Mouse (Mus musculus): ENCODE measurements around the gene Ccdc120. TPM values are rescaled to one million over a fixed set of nuclear protein-coding genes. Genes with fewer than 3 reads are reported as not detected.

The Ccdc120 gene
- polyA plus RNA-seq, 1 experiment, result 2.4 TPM

DNA sequence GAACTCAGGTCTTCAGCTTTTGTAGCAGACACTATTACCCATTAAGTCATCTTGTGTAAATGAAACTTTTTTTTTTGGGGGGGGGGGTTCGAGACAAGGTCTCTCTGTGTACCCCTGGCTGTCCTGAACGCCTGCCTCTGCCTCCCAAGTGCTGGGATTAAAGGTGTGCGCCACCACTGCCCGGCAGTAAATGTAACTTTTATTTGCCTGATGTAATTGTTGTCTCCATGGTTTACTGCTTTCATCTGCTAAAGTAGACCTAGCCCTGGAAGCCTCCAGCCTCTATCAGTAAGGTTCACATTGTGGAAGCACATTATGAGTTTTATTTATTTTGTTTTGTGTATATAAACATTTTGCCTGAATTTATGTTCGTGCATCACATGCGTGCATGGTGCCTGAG is 54.2 kb downstream of the Ccdc120 start:
- Histone ChIP-seq H3ac (ENCODE audit: control insufficient read depth, insufficient read length) (no peak overlapping the region), H3K4me3 (peak overlapping the region; percentile 61), H3K4me2 (ENCODE audit: low read depth) (peak overlapping the region; percentile 77), H3K36me3 (ENCODE audit: control insufficient read depth, insufficient read depth) (no peaks in the 10 kb centered on the region), H3K79me2 (ENCODE audit: control insufficient read depth, insufficient read depth) (peaks cover 16% of the 10 kb centered on the region), H3K27me3 (ENCODE audit: control insufficient read depth, insufficient read depth, insufficient read length) (no peaks in the 10 kb centered on the region)
- TF ChIP-seq MYOG (IDR thresholded peaks at IDR 0.05; ENCODE audit: control insufficient read depth in 1 of 3, insufficient read depth in 1 of 3, insufficient read length in 2 of 3, low read depth in 2 of 3), result no peak
- TF ChIP-seq POLR2A (IDR thresholded peaks at IDR 0.05; ENCODE audit: insufficient read length, low read depth), result no peak
- TF ChIP-seq E2F4 (IDR thresholded peaks at IDR 0.05; ENCODE audit: insufficient read depth), result no peak
- no peak for TF ChIP-seq MYOD1 (IDR thresholded peaks at IDR 0.05; ENCODE audit: control insufficient read depth in 1 of 3, insufficient read length in 2 of 3, low read depth in 2 of 3)

DNA sequence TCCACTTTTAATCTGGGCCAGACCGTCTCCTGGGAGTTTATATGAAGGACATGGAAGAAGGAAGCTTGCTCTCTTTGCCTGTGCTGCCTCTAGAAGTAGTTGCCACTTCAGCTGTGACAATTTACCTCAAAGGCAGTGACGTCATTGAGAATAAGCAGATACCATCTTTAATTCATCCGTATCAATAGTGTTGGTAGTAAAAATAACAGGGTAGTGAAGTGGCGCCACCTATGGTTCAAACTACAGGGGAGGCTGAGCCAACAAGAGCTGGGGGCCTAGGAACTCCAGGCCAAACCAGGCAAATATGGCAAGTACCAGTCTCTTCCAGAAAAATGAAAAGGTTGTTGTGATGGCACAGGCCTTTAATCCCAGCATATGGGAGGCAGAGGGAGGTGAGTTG is 57.8 kb downstream of the Ccdc120 start:
- Histone ChIP-seq H3K79me2 (ENCODE audit: control insufficient read depth, insufficient read depth) (peaks cover 7% of the 10 kb centered on the region), H3K36me3 (ENCODE audit: control insufficient read depth, insufficient read depth) (no peaks in the 10 kb centered on the region), H3K4me2 (ENCODE audit: low read depth) (no peak overlapping the region), H3ac (ENCODE audit: control insufficient read depth, insufficient read length) (no peak overlapping the region), H3K27me3 (ENCODE audit: control insufficient read depth, insufficient read depth, insufficient read length) (no peaks in the 10 kb centered on the region), H3K4me3 (no peak overlapping the region)
- no peak for TF ChIP-seq MYOG (IDR thresholded peaks at IDR 0.05; ENCODE audit: control insufficient read depth in 1 of 3, insufficient read depth in 1 of 3, insufficient read length in 2 of 3, low read depth in 2 of 3)
- no peak for TF ChIP-seq MAX (IDR thresholded peaks at IDR 0.05; ENCODE audit: low read depth)
- TF ChIP-seq SRF (IDR thresholded peaks at IDR 0.05; ENCODE audit: control insufficient read depth, insufficient read length, low read depth), result no peak

DNA sequence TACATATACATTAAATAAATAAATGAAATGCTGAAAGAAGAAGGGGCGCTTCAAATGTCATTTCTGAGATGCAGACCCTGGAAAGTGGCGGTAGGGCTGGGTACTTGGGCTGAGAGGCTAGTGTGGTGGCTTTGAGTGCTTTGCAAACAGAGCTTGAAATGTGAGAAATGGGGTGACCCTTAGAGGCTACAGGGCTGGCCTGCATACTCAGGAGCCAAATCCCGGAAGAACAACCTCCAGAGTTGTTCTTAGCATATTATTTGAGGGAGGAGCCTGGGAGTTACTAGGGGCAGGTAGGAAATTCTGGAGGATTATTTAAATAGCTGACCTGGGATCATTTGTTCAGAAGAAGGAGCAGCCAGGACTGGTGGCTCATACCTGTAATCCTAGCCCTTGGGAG is 60.2 kb downstream of the Ccdc120 start:
- no peaks in the 10 kb centered on the region for H3K79me2 ChIP-seq (ENCODE audit: control insufficient read depth, insufficient read depth)
- no peak for TF ChIP-seq MYOG (IDR thresholded peaks at IDR 0.05; ENCODE audit: control insufficient read depth in 1 of 3, insufficient read depth in 1 of 3, insufficient read length in 2 of 3, low read depth in 2 of 3)
- no peak for TF ChIP-seq TCF3 (IDR thresholded peaks at IDR 0.05; ENCODE audit: insufficient read length, low read depth)
- TF ChIP-seq MYOD1 (IDR thresholded peaks at IDR 0.05; ENCODE audit: control insufficient read depth in 1 of 3, insufficient read length in 2 of 3, low read depth in 2 of 3), result no peak
- TF ChIP-seq USF1 (IDR thresholded peaks at IDR 0.05; ENCODE audit: low read depth), result no peak
- TF ChIP-seq POLR2A (IDR thresholded peaks at IDR 0.05; ENCODE audit: insufficient read length, low read depth), result no peak
- TF ChIP-seq CEBPB (IDR thresholded peaks at IDR 0.05; ENCODE audit: insufficient read depth, poor library complexity, severe bottlenecking), result no peak
- TF ChIP-seq REST (IDR thresholded peaks at IDR 0.05; ENCODE audit: insufficient read depth, insufficient read length), result no peak
- no peak for TF ChIP-seq POLR2AphosphoS2 (IDR thresholded peaks at IDR 0.05; ENCODE audit: insufficient read length, low read depth)
- no peak for TF ChIP-seq E2F4 (IDR thresholded peaks at IDR 0.05; ENCODE audit: insufficient read depth)
- TF ChIP-seq MAX (IDR thresholded peaks at IDR 0.05; ENCODE audit: low read depth), result no peak
- TF ChIP-seq TCF12 (IDR thresholded peaks at IDR 0.05; ENCODE audit: insufficient read depth, poor library complexity, severe bottlenecking), result no peak
- no peak overlapping the region for H3ac ChIP-seq (ENCODE audit: control insufficient read depth, insufficient read length)
- no peak overlapping the region for H3K4me3 ChIP-seq
- no peaks in the 10 kb centered on the region for H3K27me3 ChIP-seq (ENCODE audit: control insufficient read depth, insufficient read depth, insufficient read length)
- no peak overlapping the region for H3K4me2 ChIP-seq (ENCODE audit: low read depth)
- H3K36me3 ChIP-seq (ENCODE audit: control insufficient read depth, insufficient read depth), result no peaks in the 10 kb centered on the region

DNA sequence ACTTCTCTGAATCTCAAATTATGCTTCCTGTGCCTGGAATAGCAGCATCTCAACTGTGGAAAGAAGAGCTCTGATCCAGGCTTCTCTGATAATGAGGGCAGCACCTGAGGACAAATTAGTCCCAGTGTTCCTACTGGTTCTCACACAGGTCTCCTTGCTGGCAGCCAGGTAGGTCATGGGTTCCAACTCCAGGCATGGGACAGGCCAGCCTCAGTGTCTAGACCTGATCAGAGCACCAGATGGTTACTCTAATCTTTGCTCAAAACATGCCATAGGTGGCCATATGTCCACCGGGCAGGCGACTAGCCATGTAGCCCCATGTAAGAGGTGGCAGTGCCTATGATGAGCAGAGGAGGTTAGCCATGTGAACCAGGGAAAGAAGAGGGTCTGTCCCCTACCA is 62.4 kb downstream of the Ccdc120 start:
- Histone ChIP-seq H3K4me2 (ENCODE audit: low read depth) (no peak overlapping the region), H3ac (ENCODE audit: control insufficient read depth, insufficient read length) (no peak overlapping the region), H3K27me3 (ENCODE audit: control insufficient read depth, insufficient read depth, insufficient read length) (no peaks in the 10 kb centered on the region), H3K4me3 (no peak overlapping the region), H3K79me2 (ENCODE audit: control insufficient read depth, insufficient read depth) (no peaks in the 10 kb centered on the region), H3K36me3 (ENCODE audit: control insufficient read depth, insufficient read depth) (no peaks in the 10 kb centered on the region)
- TF ChIP-seq MYOD1 (IDR thresholded peaks at IDR 0.05; ENCODE audit: control insufficient read depth in 1 of 3, insufficient read length in 2 of 3, low read depth in 2 of 3) (no peak), POLR2AphosphoS2 (IDR thresholded peaks at IDR 0.05; ENCODE audit: insufficient read length, low read depth) (no peak), E2F4 (IDR thresholded peaks at IDR 0.05; ENCODE audit: insufficient read depth) (no peak), SRF (IDR thresholded peaks at IDR 0.05; ENCODE audit: control insufficient read depth, insufficient read length, low read depth) (no peak), MYOG (IDR thresholded peaks at IDR 0.05; ENCODE audit: control insufficient read depth in 1 of 3, insufficient read depth in 1 of 3, insufficient read length in 2 of 3, low read depth in 2 of 3) (no peak), TCF12 (IDR thresholded peaks at IDR 0.05; ENCODE audit: insufficient read depth, poor library complexity, severe bottlenecking) (no peak), USF1 (IDR thresholded peaks at IDR 0.05; ENCODE audit: low read depth) (no peak), REST (IDR thresholded peaks at IDR 0.05; ENCODE audit: insufficient read depth, insufficient read length) (no peak), TCF3 (IDR thresholded peaks at IDR 0.05; ENCODE audit: insufficient read length, low read depth) (no peak)

Other genes starting within 250 kb of the Ccdc120 start
- gene Foxp3, start 177.3 kb downstream of the Ccdc120 start, polyA plus RNA-seq (2012; fragmentation: generic; extraction: Trizol), result 0.06 TPM
- gene Ppp1r3f, start 176.6 kb downstream of the Ccdc120 start, polyA plus RNA-seq (2012; fragmentation: generic; extraction: Trizol), result 3.1 TPM
- 28.8 TPM for gene Ccdc22, start 145.4 kb downstream of the Ccdc120 start, polyA plus RNA-seq (2012; fragmentation: generic; extraction: Trizol)
- gene Cacna1f, start 143.8 kb downstream of the Ccdc120 start, polyA plus RNA-seq (2012; fragmentation: generic; extraction: Trizol), result not detected
- 0.54 TPM for gene Syp, start 112.4 kb downstream of the Ccdc120 start, polyA plus RNA-seq (2012; fragmentation: generic; extraction: Trizol)
- gene Prickle3, start 93.6 kb downstream of the Ccdc120 start, polyA plus RNA-seq (2012; fragmentation: generic; extraction: Trizol), result 3.8 TPM
- 294 TPM for gene Plp2, start 79.5 kb downstream of the Ccdc120 start, polyA plus RNA-seq (2012; fragmentation: generic; extraction: Trizol)
- 0.05 TPM for gene Magix, start 69.7 kb downstream of the Ccdc120 start, polyA plus RNA-seq (2012; fragmentation: generic; extraction: Trizol)
- gene Gpkow, start 53.8 kb downstream of the Ccdc120 start, polyA plus RNA-seq (2012; fragmentation: generic; extraction: Trizol), result 17.1 TPM
- gene Wdr45, start 36.6 kb downstream of the Ccdc120 start, polyA plus RNA-seq (2012; fragmentation: generic; extraction: Trizol), result 38.9 TPM
- gene Gm45208, start 28.7 kb downstream of the Ccdc120 start, polyA plus RNA-seq (2012; fragmentation: generic; extraction: Trizol), result 0.64 TPM
- gene Praf2, start 22.5 kb downstream of the Ccdc120 start, polyA plus RNA-seq (2012; fragmentation: generic; extraction: Trizol), result 64.4 TPM
- gene Tfe3, start 11.7 kb upstream of the Ccdc120 start, polyA plus RNA-seq (2012; fragmentation: generic; extraction: Trizol), result 31.9 TPM
- gene Gripap1, start 38.9 kb upstream of the Ccdc120 start, polyA plus RNA-seq (2012; fragmentation: generic; extraction: Trizol), result 19.8 TPM
- 0.16 TPM for gene Kcnd1, start 71.4 kb upstream of the Ccdc120 start, polyA plus RNA-seq (2012; fragmentation: generic; extraction: Trizol)
- 36.3 TPM for gene Otud5, start 90.5 kb upstream of the Ccdc120 start, polyA plus RNA-seq (2012; fragmentation: generic; extraction: Trizol)
- 3.0 TPM for gene Pim2, start 127.4 kb upstream of the Ccdc120 start, polyA plus RNA-seq (2012; fragmentation: generic; extraction: Trizol)
- gene Slc35a2, start 133.1 kb upstream of the Ccdc120 start, polyA plus RNA-seq (2012; fragmentation: generic; extraction: Trizol), result 32.9 TPM
- gene Pqbp1, start 148.4 kb upstream of the Ccdc120 start, polyA plus RNA-seq (2012; fragmentation: generic; extraction: Trizol), result 79.5 TPM
- gene Timm17b, start 148.5 kb upstream of the Ccdc120 start, polyA plus RNA-seq (2012; fragmentation: generic; extraction: Trizol), result 44.1 TPM
- gene Gm10491, start 156.9 kb upstream of the Ccdc120 start, polyA plus RNA-seq (2012; fragmentation: generic; extraction: Trizol), result not detected
- not detected for gene Gm10490, start 158.6 kb upstream of the Ccdc120 start, polyA plus RNA-seq (2012; fragmentation: generic; extraction: Trizol)
- gene Pcsk1n, start 168.9 kb upstream of the Ccdc120 start, polyA plus RNA-seq (2012; fragmentation: generic; extraction: Trizol), result not detected
- not detected for gene Eras, start 177.7 kb upstream of the Ccdc120 start, polyA plus RNA-seq (2012; fragmentation: generic; extraction: Trizol)
- gene Hdac6, start 197.0 kb upstream of the Ccdc120 start, polyA plus RNA-seq (2012; fragmentation: generic; extraction: Trizol), result 11.5 TPM
- gene Gata1, start 227.2 kb upstream of the Ccdc120 start, polyA plus RNA-seq (2012; fragmentation: generic; extraction: Trizol), result not detected

Measured in myocyte (in vitro differentiated cells).